Mouse (Mus musculus) hindbrain, embryonic 14.5 days (tissue): Measurements from ENCODE around the gene Acadvl. TPM values are rescaled to one million over a fixed set of nuclear protein-coding genes. Genes with fewer than 3 reads are reported as not detected.

Experiments used
- ATAC-seq: fragments of 200-750 bp; cut with Nextera tagmentation; 2 replicates; pipeline ENCODE4 v1.8.0; 2017; ENCODE audit warnings: moderate number of reproducible peaks, mild to moderate bottlenecking, moderate TSS enrichment, moderate library complexity; ENCODE audit not compliant: low FRiP score
- DNase-seq: peaks from one replicate; pipeline ENCODE4 v3.0.0-alpha.2; 2015; ENCODE audit warnings: low spot score
- H3K27ac ChIP-seq: fragments of 300-500 bp; sonication (generic); 2 replicates; pipeline ENCODE4 v1.5.1; 2014; ENCODE audit warnings: mild to moderate bottlenecking, moderate library complexity
- H3K27me3 ChIP-seq: fragments of 300-500 bp; sonication (generic); 2 replicates; pipeline ENCODE4 v1.6.1; 2014; ENCODE audit warnings: mild to moderate bottlenecking, low read length, mixed read lengths; ENCODE audit not compliant: control insufficient read depth, insufficient read depth
- H3K36me3 ChIP-seq: fragments of 300-500 bp; sonication (generic); replicated peaks from 2 replicates; pipeline ENCODE4 v1.6.1; 2014; ENCODE audit not compliant: control insufficient read depth, insufficient read depth
- H3K4me1 ChIP-seq: fragments of 300-500 bp; sonication (generic); replicated peaks from 2 replicates; pipeline ENCODE4 v1.6.1; 2014; ENCODE audit warnings: antibody characterized with exemption, low read length, mixed read lengths; ENCODE audit not compliant: control insufficient read depth, insufficient read depth
- H3K4me2 ChIP-seq: fragments of 300-500 bp; sonication (generic); replicated peaks from 2 replicates; pipeline ENCODE4 v1.6.1; 2014; ENCODE audit warnings: mild to moderate bottlenecking, moderate library complexity
- H3K4me3 ChIP-seq: fragments of 300-500 bp; sonication (generic); replicated peaks from 2 replicates; pipeline ENCODE4 v1.5.1; 2014; ENCODE audit warnings: mild to moderate bottlenecking, low read length
- H3K9ac ChIP-seq: fragments of 300-500 bp; sonication (generic); 2 replicates; pipeline ENCODE4 v1.6.1; 2014
- H3K9me3 ChIP-seq: fragments of 300-500 bp; sonication (generic); 2 replicates; pipeline ENCODE4 v1.6.1; 2016; ENCODE audit warnings: low read length; ENCODE audit not compliant: control insufficient read depth
- WGBS: fragments of 180-500 bp; shearing (Covaris S2); extraction: QIAGEN DNeasy Blood & Tissue Kit; methylation state at CpG from one replicate; pipeline ENCODE4 v1.1.7; 2014; 5-methylcytosine and 5-hydroxymethylcytosine counted together
- polyA plus RNA-seq: library from polyadenylated mRNA; unstranded; fragments of >200 nt; fragmentation: Nextera tagmentation; extraction: Ambion mirVana; gene quantifications from 2 replicates; pipeline ENCODE4 v1.2.1, GENCODE M21; 2014

The Acadvl gene
- polyA plus RNA-seq, 1 experiment from 2014 or later = 56.1 TPM

DNA sequence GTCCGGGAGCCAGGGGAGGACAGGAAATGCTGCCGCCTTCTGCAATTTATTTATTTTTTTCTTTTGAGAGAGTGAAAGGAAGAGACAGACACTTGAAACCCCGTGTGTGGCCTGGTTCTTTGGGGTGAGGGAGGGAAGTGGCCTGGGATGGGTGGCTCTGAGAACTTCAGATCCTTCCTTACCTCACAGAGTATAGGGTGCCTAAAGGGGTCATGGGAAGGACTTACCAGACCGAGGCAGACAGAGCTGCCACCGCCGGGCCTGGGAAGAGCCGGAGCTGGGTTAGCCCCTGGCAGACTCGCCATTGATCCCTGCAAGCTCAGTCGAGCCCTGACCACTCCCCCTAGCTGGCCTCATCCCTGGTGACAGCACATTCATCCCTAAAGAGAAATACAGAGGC, 30.2 kb upstream of the Acadvl start:
- H3K4me2 ChIP-seq = no peak overlapping the region
- WGBS = 32% methylated on average over 9 of the region's 9 CpGs
- no peak overlapping the region for H3K9ac ChIP-seq
- ATAC-seq = no peak
- no peaks in the 10 kb centered on the region for H3K9me3 ChIP-seq
- H3K36me3 ChIP-seq = peaks cover 52% of the 10 kb centered on the region
- no peak overlapping the region for H3K4me3 ChIP-seq
- no peak for DNase-seq
- no peaks in the 10 kb centered on the region for H3K27me3 ChIP-seq
- H3K4me1 ChIP-seq = no peaks in the 10 kb centered on the region
- H3K27ac ChIP-seq = no peak overlapping the region

DNA sequence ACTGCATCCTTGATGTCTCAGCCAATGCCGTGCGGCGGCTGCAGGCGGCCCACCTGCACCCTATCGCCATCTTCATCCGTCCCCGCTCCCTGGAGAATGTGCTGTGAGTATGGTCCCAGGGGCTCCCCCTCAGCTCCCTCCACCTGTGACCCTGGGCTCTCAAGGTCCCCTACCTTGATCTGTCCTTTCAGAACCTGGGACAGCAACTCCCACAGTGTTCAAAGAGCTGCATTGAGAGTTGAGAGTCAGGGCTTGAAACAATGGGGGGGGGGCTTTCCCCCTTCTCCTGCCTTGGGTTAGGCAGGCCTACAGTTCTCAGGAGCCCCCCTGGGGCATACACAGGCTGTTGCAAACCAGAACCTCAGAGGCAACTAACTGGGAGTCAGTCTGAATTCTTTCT, 28.5 kb upstream of the Acadvl start:
- no peaks in the 10 kb centered on the region for H3K9me3 ChIP-seq
- WGBS = 78% methylated on average over 7 of the region's 7 CpGs
- H3K4me1 ChIP-seq = no peaks in the 10 kb centered on the region
- H3K27me3 ChIP-seq = no peaks in the 10 kb centered on the region
- no peak overlapping the region for H3K27ac ChIP-seq
- no peak overlapping the region for H3K4me2 ChIP-seq
- no peak overlapping the region for H3K9ac ChIP-seq
- ATAC-seq (no peak), DNase-seq (no peak)
- no peak overlapping the region for H3K4me3 ChIP-seq
- peaks cover 68% of the 10 kb centered on the region for H3K36me3 ChIP-seq

DNA sequence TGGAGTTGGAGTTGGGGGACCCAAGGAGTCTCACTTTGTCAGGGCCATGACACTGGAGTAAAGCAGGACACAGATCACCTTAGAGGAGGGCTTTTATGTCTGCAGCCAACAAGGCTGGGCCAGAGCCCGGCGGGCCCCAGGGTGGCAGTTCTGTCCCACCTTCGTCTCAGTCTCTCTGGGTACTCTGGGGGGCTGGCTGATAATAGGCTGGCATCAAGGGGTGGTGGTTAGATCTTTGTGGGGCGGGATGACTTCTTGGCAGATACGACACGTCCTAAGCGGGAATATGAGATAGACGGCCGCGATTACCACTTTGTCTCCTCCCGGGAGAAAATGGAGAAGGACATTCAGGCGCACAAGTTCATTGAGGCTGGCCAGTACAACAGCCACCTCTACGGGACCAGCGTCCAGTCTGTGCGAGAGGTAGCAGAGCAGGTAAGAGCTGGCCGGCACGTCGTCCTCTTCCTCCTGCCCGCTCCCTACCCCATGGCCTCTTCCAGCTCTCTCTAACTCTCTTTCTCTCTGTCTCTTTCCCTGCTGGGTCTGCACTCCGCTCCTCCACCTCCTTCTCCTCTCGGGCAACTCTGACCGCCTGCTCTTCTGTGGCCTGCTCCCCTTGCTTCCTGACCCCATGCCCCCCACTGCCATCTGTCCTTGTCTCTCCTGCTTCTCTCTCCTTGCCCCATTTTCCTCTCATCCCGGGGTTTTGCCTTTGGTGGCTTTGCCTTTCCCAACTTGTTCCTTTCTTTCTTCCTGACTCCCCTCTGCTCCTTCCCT, 27.3 kb upstream of the Acadvl start:
- Histone ChIP-seq H3K4me2 (no peak overlapping the region), H3K9ac (no peak overlapping the region), H3K4me3 (no peak overlapping the region), H3K9me3 (no peaks in the 10 kb centered on the region), H3K27me3 (no peaks in the 10 kb centered on the region), H3K4me1 (no peaks in the 10 kb centered on the region), H3K36me3 (peaks cover 80% of the 10 kb centered on the region), H3K27ac (no peak overlapping the region)
- ATAC-seq (no peak), DNase-seq (no peak)
- WGBS = 83% methylated on average over 23 of the region's 23 CpGs

DNA sequence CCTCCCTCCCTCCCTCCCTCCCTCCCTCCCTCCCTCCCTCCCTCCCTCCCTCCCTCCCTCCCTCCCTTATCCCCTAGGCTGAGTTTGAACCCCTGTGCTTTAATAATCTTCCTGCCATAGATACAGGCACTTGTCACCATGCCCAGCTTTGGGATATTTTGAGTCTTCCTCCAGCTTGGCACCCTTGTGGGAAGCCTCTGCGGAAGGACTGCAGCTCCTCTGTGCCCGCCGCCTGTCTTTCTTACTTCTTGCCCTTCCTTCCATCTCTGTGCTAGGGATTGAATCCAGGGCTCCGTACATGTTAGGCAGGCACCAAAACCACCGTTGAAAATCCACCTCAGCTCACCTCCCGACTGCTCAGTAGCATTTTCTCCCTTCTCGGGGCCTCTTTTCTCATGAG, 25.0 kb upstream of the Acadvl start:
- Histone ChIP-seq H3K9me3 (no peaks in the 10 kb centered on the region), H3K36me3 (peaks cover 88% of the 10 kb centered on the region), H3K4me1 (no peaks in the 10 kb centered on the region), H3K27me3 (no peaks in the 10 kb centered on the region), H3K27ac (no peak overlapping the region), H3K4me2 (no peak overlapping the region), H3K9ac (no peak overlapping the region), H3K4me3 (no peak overlapping the region)
- no peak for ATAC-seq
- DNase-seq = no peak
- WGBS = 84% methylated on average over 7 of the region's 7 CpGs

- no peak for ATAC-seq
- no peak overlapping the region for H3K4me3 ChIP-seq
- no peak overlapping the region for H3K27ac ChIP-seq
- peaks cover 88% of the 10 kb centered on the region for H3K36me3 ChIP-seq
- no peaks in the 10 kb centered on the region for H3K9me3 ChIP-seq
- no peak overlapping the region for H3K9ac ChIP-seq
- H3K27me3 ChIP-seq = no peaks in the 10 kb centered on the region
- 91% methylated on average over 10 of the region's 10 CpGs for WGBS
- DNase-seq = no peak
- H3K4me1 ChIP-seq = no peaks in the 10 kb centered on the region
- no peak overlapping the region for H3K4me2 ChIP-seq
Observed at GRCm38 (mm10) chr11:70039631-70040030, 24.4 kb upstream of the Acadvl start.

DNA sequence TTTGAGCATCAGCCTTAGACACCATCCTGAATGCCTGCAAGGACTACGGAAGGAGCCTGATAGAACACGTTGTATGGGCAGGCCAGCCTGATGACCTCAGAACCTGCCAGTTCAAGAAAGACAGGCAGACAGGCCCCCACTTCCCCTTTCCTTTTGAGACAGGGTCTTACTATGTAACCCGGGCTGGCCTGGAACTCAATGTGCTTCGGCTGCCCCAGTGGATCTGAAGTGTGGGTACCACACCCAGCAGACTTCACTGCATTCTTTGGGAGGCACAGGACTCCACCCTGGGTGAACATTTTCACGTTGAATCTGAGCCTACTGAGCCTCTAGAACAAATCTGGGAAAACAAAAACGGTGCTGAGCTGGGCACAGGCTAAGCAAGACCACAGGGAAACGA, 23.0 kb upstream of the Acadvl start:
- Histone ChIP-seq H3K4me2 (no peak overlapping the region), H3K27me3 (no peaks in the 10 kb centered on the region), H3K36me3 (peaks cover 88% of the 10 kb centered on the region), H3K27ac (no peak overlapping the region), H3K4me3 (no peak overlapping the region), H3K9me3 (no peaks in the 10 kb centered on the region), H3K4me1 (no peaks in the 10 kb centered on the region), H3K9ac (no peak overlapping the region)
- WGBS = 83% methylated on average over 7 of the region's 7 CpGs
- ATAC-seq (no peak), DNase-seq (no peak)

DNA sequence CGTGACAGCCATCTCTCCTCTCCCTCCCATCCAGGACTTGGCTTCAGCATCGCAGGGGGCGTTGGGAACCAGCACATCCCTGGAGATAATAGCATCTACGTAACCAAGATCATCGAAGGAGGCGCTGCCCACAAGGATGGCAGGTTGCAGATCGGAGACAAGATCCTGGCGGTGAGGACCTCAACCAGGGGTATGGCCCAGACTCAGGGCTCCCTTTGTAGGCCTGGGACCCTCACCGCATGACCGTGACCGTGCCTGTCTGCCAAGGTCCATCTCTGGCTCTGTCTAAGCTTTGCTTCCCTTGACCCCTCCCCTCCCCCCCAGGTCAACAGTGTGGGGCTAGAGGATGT, 16.1 kb upstream of the Acadvl start:
- Histone ChIP-seq H3K4me2 (no peak overlapping the region), H3K27me3 (no peaks in the 10 kb centered on the region), H3K4me1 (peaks cover 38% of the 10 kb centered on the region), H3K27ac (no peak overlapping the region), H3K36me3 (peaks cover 50% of the 10 kb centered on the region), H3K9ac (no peak overlapping the region), H3K9me3 (no peaks in the 10 kb centered on the region), H3K4me3 (no peak overlapping the region)
- WGBS = 94% methylated on average over 11 of the region's 11 CpGs
- no peak for DNase-seq
- ATAC-seq = no peak

DNA sequence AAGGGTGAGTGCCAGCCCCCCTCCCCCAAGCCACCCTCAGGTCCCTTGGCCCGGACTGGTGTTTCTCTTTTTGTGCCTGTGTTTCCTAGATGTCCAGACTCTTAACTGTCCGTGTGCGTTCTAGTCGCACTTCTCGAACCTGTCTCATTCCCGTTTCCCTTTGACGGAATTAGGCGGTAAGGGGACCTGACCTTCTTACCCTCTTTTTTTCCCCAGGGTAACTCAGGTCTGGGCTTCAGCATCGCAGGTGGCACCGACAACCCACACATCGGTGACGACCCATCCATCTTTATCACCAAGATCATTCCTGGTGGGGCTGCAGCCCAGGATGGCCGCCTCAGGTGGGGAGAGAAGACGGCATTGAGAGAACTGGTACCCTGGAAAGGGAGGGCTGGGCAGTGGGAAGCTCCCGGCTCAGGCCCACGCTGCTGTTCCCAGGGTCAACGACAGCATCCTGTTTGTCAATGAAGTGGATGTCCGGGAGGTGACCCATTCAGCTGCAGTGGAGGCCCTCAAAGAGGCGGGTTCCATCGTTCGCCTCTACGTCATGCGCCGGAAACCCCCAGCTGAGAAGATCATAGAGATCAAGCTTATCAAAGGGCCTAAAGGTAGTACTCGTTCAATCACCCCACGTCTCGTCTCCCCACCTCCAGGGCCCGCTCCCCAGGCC, 15.6 kb upstream of the Acadvl start:
- H3K27ac ChIP-seq = peak overlapping the region; percentile 93
- peak overlapping the region; percentile 62 for H3K4me2 ChIP-seq
- DNase-seq (no peak), ATAC-seq (no peak)
- H3K4me1 ChIP-seq = peaks cover 43% of the 10 kb centered on the region
- no peaks in the 10 kb centered on the region for H3K27me3 ChIP-seq
- H3K9ac ChIP-seq = peak overlapping the region; percentile 59; the same call in 1 of the 2 replicates
- no peaks in the 10 kb centered on the region for H3K9me3 ChIP-seq
- WGBS = 86% methylated on average over 28 of the region's 28 CpGs
- H3K36me3 ChIP-seq = peaks cover 48% of the 10 kb centered on the region
- H3K4me3 ChIP-seq = no peak overlapping the region; the same call in 1 of the 2 replicates

DNA sequence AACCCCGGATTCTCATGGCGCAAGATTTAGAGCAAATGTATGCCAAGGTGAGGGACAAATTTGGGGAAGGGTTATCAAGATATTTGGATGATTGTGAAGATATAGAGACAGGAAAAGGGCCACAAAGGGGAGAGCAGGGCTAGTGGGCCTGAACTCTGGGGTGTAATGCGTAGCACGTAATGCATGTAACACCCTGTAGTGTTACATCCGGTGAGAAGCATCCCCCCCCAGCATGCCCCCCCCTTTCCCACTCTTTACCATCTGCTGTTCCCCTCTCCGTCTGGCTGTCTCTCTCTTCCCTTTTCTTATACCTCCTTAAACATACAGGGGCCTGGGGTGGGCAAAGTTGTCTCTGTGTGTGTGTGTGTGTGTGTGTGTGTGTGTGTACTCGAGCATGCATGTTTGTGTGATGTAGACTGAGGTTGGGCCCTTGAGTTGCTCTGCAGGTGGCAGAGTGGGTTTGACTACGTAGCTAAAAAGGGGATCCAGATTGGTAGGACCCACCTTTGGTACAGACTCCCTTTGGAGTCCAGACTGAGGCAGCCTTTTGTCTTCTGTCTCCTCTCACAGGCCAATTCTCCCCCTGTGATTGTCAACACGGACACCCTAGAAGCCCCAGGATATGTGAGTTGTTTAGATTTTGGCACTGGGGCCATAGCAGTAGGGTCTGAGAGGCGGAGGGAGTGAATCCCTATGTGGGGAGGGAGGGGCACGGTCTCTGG, 14.8 kb upstream of the Acadvl start:
- Histone ChIP-seq H3K4me1 (peaks cover 50% of the 10 kb centered on the region), H3K9me3 (no peaks in the 10 kb centered on the region), H3K9ac (peak overlapping the region; percentile 59), H3K4me2 (peak overlapping the region; percentile 62), H3K36me3 (peaks cover 42% of the 10 kb centered on the region), H3K27ac (peak overlapping the region; percentile 93), H3K27me3 (no peaks in the 10 kb centered on the region), H3K4me3 (peak overlapping the region; percentile 23)
- ATAC-seq (peak; percentile 52), DNase-seq (no peak)
- 14% methylated on average over 11 of the region's 11 CpGs for WGBS
